Mouse (Mus musculus) neural tube, embryonic 11.5 days (tissue): ENCODE data around the gene Ptdss2. TPM values are rescaled to one million over a fixed set of nuclear protein-coding genes. Genes with fewer than 3 reads are reported as not detected.

Source experiments
- ATAC-seq: fragments of 200-750 bp; cut with Nextera tagmentation; 2 replicates; pipeline ENCODE4 v1.8.0; 2017; ENCODE audit warnings: moderate number of reproducible peaks, mild to moderate bottlenecking, moderate TSS enrichment, moderate library complexity; ENCODE audit not compliant: insufficient read depth, low FRiP score, low TSS enrichment
- DNase-seq: peaks from one replicate; pipeline ENCODE4 v3.0.0-alpha.2; 2015; ENCODE audit warnings: low spot score
- H3K27ac ChIP-seq: fragments of 300-500 bp; sonication (generic); 2 replicates; pipeline ENCODE4 v1.5.1; 2014; ENCODE audit warnings: low read depth, mild to moderate bottlenecking, low read length
- H3K27me3 ChIP-seq: fragments of 300-500 bp; sonication (generic); 2 replicates; pipeline ENCODE4 v1.6.1; 2014; ENCODE audit warnings: mild to moderate bottlenecking, low read length, mixed read lengths; ENCODE audit not compliant: control insufficient read depth, insufficient read depth
- H3K36me3 ChIP-seq: fragments of 300-500 bp; sonication (generic); 2 replicates; pipeline ENCODE4 v1.6.1; 2014; ENCODE audit warnings: mild to moderate bottlenecking, low read length, moderate library complexity, mixed read lengths; ENCODE audit not compliant: control insufficient read depth, insufficient read depth
- H3K4me1 ChIP-seq: fragments of 300-500 bp; sonication (generic); 2 replicates; pipeline ENCODE4 v1.6.1; 2014; ENCODE audit warnings: low read length, mixed read lengths; ENCODE audit not compliant: control insufficient read depth, insufficient read depth
- H3K4me2 ChIP-seq: fragments of 300-500 bp; sonication (generic); 2 replicates; pipeline ENCODE4 v1.6.1; 2014; ENCODE audit warnings: low read depth, mild to moderate bottlenecking, moderate library complexity
- H3K4me3 ChIP-seq: fragments of 300-500 bp; sonication (generic); 2 replicates; pipeline ENCODE4 v1.5.1; 2014; ENCODE audit warnings: low read depth, low read length
- H3K9ac ChIP-seq: fragments of 300-500 bp; sonication (generic); 2 replicates; pipeline ENCODE4 v1.6.1; 2014; ENCODE audit warnings: mild to moderate bottlenecking, low read length
- H3K9me3 ChIP-seq: fragments of 300-500 bp; sonication (generic); 2 replicates; pipeline ENCODE4 v1.6.1; 2016; ENCODE audit warnings: low read length; ENCODE audit not compliant: control insufficient read depth
- WGBS: fragments of 180-500 bp; shearing (Covaris S2); extraction: QIAGEN DNeasy Blood & Tissue Kit; methylation state at CpG from one replicate; pipeline ENCODE4 v1.1.7; 2014; 5-methylcytosine and 5-hydroxymethylcytosine counted together
- polyA plus RNA-seq: library from polyadenylated mRNA; unstranded; fragments of >200 nt; fragmentation: Nextera tagmentation; extraction: Ambion mirVana; gene quantifications from 2 replicates; pipeline ENCODE4 v1.2.1, GENCODE M21; 2014

Gene Ptdss2
- polyA plus RNA-seq, 1 experiment from 2014 or later, result 69.0 TPM

GRCm38 (mm10) chr7:141204546-141204945 is 82.4 kb downstream of the Ptdss2 start:
- H3K4me2 ChIP-seq, result no peak overlapping the region
- H3K36me3 ChIP-seq, result no peaks in the 10 kb centered on the region
- no peaks in the 10 kb centered on the region for H3K4me1 ChIP-seq
- no peaks in the 10 kb centered on the region for H3K9me3 ChIP-seq
- H3K4me3 ChIP-seq, result no peak overlapping the region
- no peak overlapping the region for H3K27ac ChIP-seq
- no peak overlapping the region for H3K9ac ChIP-seq
- 79% methylated on average over 3 of the region's 3 CpGs for WGBS
- ATAC-seq, result no peak
- no peaks in the 10 kb centered on the region for H3K27me3 ChIP-seq
- no peak for DNase-seq

GRCm38 (mm10) chr7:141205504-141205903 is 83.3 kb downstream of the Ptdss2 start:
- no peak overlapping the region for H3K27ac ChIP-seq
- H3K4me3 ChIP-seq, result no peak overlapping the region
- H3K9ac ChIP-seq, result no peak overlapping the region
- 83% methylated on average over 5 of the region's 5 CpGs for WGBS
- no peak overlapping the region for H3K4me2 ChIP-seq
- no peaks in the 10 kb centered on the region for H3K36me3 ChIP-seq
- no peak for DNase-seq
- no peaks in the 10 kb centered on the region for H3K27me3 ChIP-seq
- H3K4me1 ChIP-seq, result no peaks in the 10 kb centered on the region
- ATAC-seq, result no peak
- H3K9me3 ChIP-seq, result no peaks in the 10 kb centered on the region

GRCm38 (mm10) chr7:141206182-141206937 is 84.2 kb downstream of the Ptdss2 start:
- Histone ChIP-seq H3K4me1 (no peaks in the 10 kb centered on the region), H3K9me3 (no peaks in the 10 kb centered on the region), H3K27ac (no peak overlapping the region), H3K4me3 (no peak overlapping the region), H3K27me3 (no peaks in the 10 kb centered on the region), H3K4me2 (no peak overlapping the region), H3K9ac (no peak overlapping the region), H3K36me3 (no peaks in the 10 kb centered on the region)
- ATAC-seq, result no peak
- DNase-seq, result no peak
- WGBS, result 91% methylated on average over 18 of the region's 18 CpGs

Other genes starting within 250 kb of the Ptdss2 start
- gene Psmd13, start 240.4 kb upstream of the Ptdss2 start, polyA plus RNA-seq, result 158 and 199 TPM in 2 replicates
- 22.4 and 26.0 TPM in 2 replicates for gene Sirt3, start 240.1 kb upstream of the Ptdss2 start, polyA plus RNA-seq
- gene Cox8b, start 221.9 kb upstream of the Ptdss2 start, polyA plus RNA-seq, result 0.81 and 4.2 TPM in 2 replicates
- 0.15 and 0.20 TPM in 2 replicates for gene Nlrp6, start 201.5 kb upstream of the Ptdss2 start, polyA plus RNA-seq
- 13.3 and 15.8 TPM in 2 replicates for gene Pgghg, start 181.0 kb upstream of the Ptdss2 start, polyA plus RNA-seq
- gene Ifitm5, start 172.1 kb upstream of the Ptdss2 start, polyA plus RNA-seq, result 1.2 and 1.4 TPM in 2 replicates
- 0.69 TPM in 1 of 2 replicates, not detected in the other for gene Gm45717, start 166.4 kb upstream of the Ptdss2 start, polyA plus RNA-seq
- gene Ifitm2, start 166.4 kb upstream of the Ptdss2 start, polyA plus RNA-seq, result 383 and 395 TPM in 2 replicates
- gene Ifitm1, start 155.2 kb upstream of the Ptdss2 start, polyA plus RNA-seq, result 8.3 and 12.5 TPM in 2 replicates
- 20.1 and 21.0 TPM in 2 replicates for gene Ifitm3, start 111.6 kb upstream of the Ptdss2 start, polyA plus RNA-seq
- not detected in 2 replicates for gene Ifitm6, start 104.5 kb upstream of the Ptdss2 start, polyA plus RNA-seq
- gene Gm17387, start 93.3 kb upstream of the Ptdss2 start, polyA plus RNA-seq, result not detected in 2 replicates
- gene B4galnt4, start 61.3 kb upstream of the Ptdss2 start, polyA plus RNA-seq, result 14.5 and 17.1 TPM in 2 replicates
- 2.3 and 2.7 TPM in 2 replicates for gene Pkp3, start 44.2 kb upstream of the Ptdss2 start, polyA plus RNA-seq
- 2.4 and 3.1 TPM in 2 replicates for gene Sigirr, start 21.8 kb upstream of the Ptdss2 start, polyA plus RNA-seq
- gene Ano9, start 4.6 kb upstream of the Ptdss2 start, polyA plus RNA-seq, result 0.09 TPM in 1 of 2 replicates, not detected in the other
- gene Rnh1, start 50.5 kb downstream of the Ptdss2 start, polyA plus RNA-seq, result 69.5 and 69.7 TPM in 2 replicates
- 111 and 122 TPM in 2 replicates for gene Hras, start 71.6 kb downstream of the Ptdss2 start, polyA plus RNA-seq
- 9.1 and 9.5 TPM in 2 replicates for gene Lrrc56, start 71.8 kb downstream of the Ptdss2 start, polyA plus RNA-seq
- gene Lmntd2, start 91.7 kb downstream of the Ptdss2 start, polyA plus RNA-seq, result 1.9 and 2.0 TPM in 2 replicates
- 34.4 and 45.7 TPM in 2 replicates for gene Rassf7, start 93.5 kb downstream of the Ptdss2 start, polyA plus RNA-seq
- 90.3 and 93.3 TPM in 2 replicates for gene Phrf1, start 106.4 kb downstream of the Ptdss2 start, polyA plus RNA-seq
- gene Irf7, start 144.1 kb downstream of the Ptdss2 start, polyA plus RNA-seq, result 0.56 and 0.78 TPM in 2 replicates
- gene Cdhr5, start 154.4 kb downstream of the Ptdss2 start, polyA plus RNA-seq, result not detected in 2 replicates
- 13.2 and 13.7 TPM in 2 replicates for gene Sct, start 156.8 kb downstream of the Ptdss2 start, polyA plus RNA-seq
- 0.43 and 0.61 TPM in 2 replicates for gene Drd4, start 169.6 kb downstream of the Ptdss2 start, polyA plus RNA-seq
- 72.3 and 90.1 TPM in 2 replicates for gene Deaf1, start 205.3 kb downstream of the Ptdss2 start, polyA plus RNA-seq
- gene Tmem80, start 205.4 kb downstream of the Ptdss2 start, polyA plus RNA-seq, result 29.3 and 32.6 TPM in 2 replicates
- gene Eps8l2, start 216.5 kb downstream of the Ptdss2 start, polyA plus RNA-seq, result 2.2 TPM in 2 replicates